Mouse (Mus musculus): ENCODE measurements around the gene Gbx1. TPM values are rescaled to one million over a fixed set of nuclear protein-coding genes. Genes with fewer than 3 reads are reported as not detected.

Gene Gbx1
- polyA plus RNA-seq (2014; fragmentation: Illumina TruSeq; extraction: RNeasy Lipid Tissue Mini Kit (QIAGEN cat#74804); ENCODE audit: low read depth, low replicate concordance), result 0.07 TPM

GRCm38 (mm10) chr5:24526889-24527230, at the start of gene Gbx1:
Gene Gbx1 (minus strand): TSS chr5:24527202.

GRCm38 (mm10) chr5:24556709-24557108, 29.7 kb upstream of the Gbx1 start, which contains the start of gene 4931409K22Rik:
Gene 4931409K22Rik (minus strand): TSS chr5:24556809.

GRCm38 (mm10) chr5:24540387-24541143, 13.6 kb upstream of the Gbx1 start, which contains the start of gene Asb10:
Gene Asb10 (minus strand): TSS chr5:24540978.

Other genes starting within 250 kb of the Gbx1 start
- gene Kcnh2, start 175.6 kb downstream of the Gbx1 start, polyA plus RNA-seq (2014; fragmentation: Illumina TruSeq; extraction: RNeasy Lipid Tissue Mini Kit (QIAGEN cat#74804); ENCODE audit: low read depth, low replicate concordance), result 0.32 TPM
- gene Nos3, start 162.4 kb downstream of the Gbx1 start, polyA plus RNA-seq (2014; fragmentation: Illumina TruSeq; extraction: RNeasy Lipid Tissue Mini Kit (QIAGEN cat#74804); ENCODE audit: low read depth, low replicate concordance), result 0.24 TPM
- gene Atg9b, start 135.1 kb downstream of the Gbx1 start, polyA plus RNA-seq (2014; fragmentation: Illumina TruSeq; extraction: RNeasy Lipid Tissue Mini Kit (QIAGEN cat#74804); ENCODE audit: low read depth, low replicate concordance), result 0.13 TPM
- gene Abcb8, start 133.5 kb downstream of the Gbx1 start, polyA plus RNA-seq (2014; fragmentation: Illumina TruSeq; extraction: RNeasy Lipid Tissue Mini Kit (QIAGEN cat#74804); ENCODE audit: low read depth, low replicate concordance), result 2.8 TPM
- gene Asic3, start 113.8 kb downstream of the Gbx1 start, polyA plus RNA-seq (2014; fragmentation: Illumina TruSeq; extraction: RNeasy Lipid Tissue Mini Kit (QIAGEN cat#74804); ENCODE audit: low read depth, low replicate concordance), result 0.17 TPM
- 15.1 TPM for gene Cdk5, start 103.7 kb downstream of the Gbx1 start, polyA plus RNA-seq (2014; fragmentation: Illumina TruSeq; extraction: RNeasy Lipid Tissue Mini Kit (QIAGEN cat#74804); ENCODE audit: low read depth, low replicate concordance)
- gene Slc4a2, start 103.4 kb downstream of the Gbx1 start, polyA plus RNA-seq (2014; fragmentation: Illumina TruSeq; extraction: RNeasy Lipid Tissue Mini Kit (QIAGEN cat#74804); ENCODE audit: low read depth, low replicate concordance), result 4.1 TPM
- gene Fastk, start 81.9 kb downstream of the Gbx1 start, polyA plus RNA-seq (2014; fragmentation: Illumina TruSeq; extraction: RNeasy Lipid Tissue Mini Kit (QIAGEN cat#74804); ENCODE audit: low read depth, low replicate concordance), result 4.1 TPM
- gene Tmub1, start 79.3 kb downstream of the Gbx1 start, polyA plus RNA-seq (2014; fragmentation: Illumina TruSeq; extraction: RNeasy Lipid Tissue Mini Kit (QIAGEN cat#74804); ENCODE audit: low read depth, low replicate concordance), result 0.14 TPM
- 1.8 TPM for gene Agap3, start 75.0 kb downstream of the Gbx1 start, polyA plus RNA-seq (2014; fragmentation: Illumina TruSeq; extraction: RNeasy Lipid Tissue Mini Kit (QIAGEN cat#74804); ENCODE audit: low read depth, low replicate concordance)
- gene Asb10, start 13.8 kb upstream of the Gbx1 start, polyA plus RNA-seq (2014; fragmentation: Illumina TruSeq; extraction: RNeasy Lipid Tissue Mini Kit (QIAGEN cat#74804); ENCODE audit: low read depth, low replicate concordance), result not detected
- gene 4931409K22Rik, start 29.6 kb upstream of the Gbx1 start, polyA plus RNA-seq (2014; fragmentation: Illumina TruSeq; extraction: RNeasy Lipid Tissue Mini Kit (QIAGEN cat#74804); ENCODE audit: low read depth, low replicate concordance), result 88.2 TPM
- gene Abcf2, start 50.3 kb upstream of the Gbx1 start, polyA plus RNA-seq (2014; fragmentation: Illumina TruSeq; extraction: RNeasy Lipid Tissue Mini Kit (QIAGEN cat#74804); ENCODE audit: low read depth, low replicate concordance), result 67.3 TPM
- 0.48 TPM for gene Chpf2, start 59.5 kb upstream of the Gbx1 start, polyA plus RNA-seq (2014; fragmentation: Illumina TruSeq; extraction: RNeasy Lipid Tissue Mini Kit (QIAGEN cat#74804); ENCODE audit: low read depth, low replicate concordance)
- 1.3 TPM for gene Smarcd3, start 97.2 kb upstream of the Gbx1 start, polyA plus RNA-seq (2014; fragmentation: Illumina TruSeq; extraction: RNeasy Lipid Tissue Mini Kit (QIAGEN cat#74804); ENCODE audit: low read depth, low replicate concordance)
- 51.6 TPM for gene Nub1, start 158.3 kb upstream of the Gbx1 start, polyA plus RNA-seq (2014; fragmentation: Illumina TruSeq; extraction: RNeasy Lipid Tissue Mini Kit (QIAGEN cat#74804); ENCODE audit: low read depth, low replicate concordance)
- gene Wdr86, start 203.5 kb upstream of the Gbx1 start, polyA plus RNA-seq (2014; fragmentation: Illumina TruSeq; extraction: RNeasy Lipid Tissue Mini Kit (QIAGEN cat#74804); ENCODE audit: low read depth, low replicate concordance), result 0.08 TPM
- not detected for gene Crygn, start 230.8 kb upstream of the Gbx1 start, polyA plus RNA-seq (2014; fragmentation: Illumina TruSeq; extraction: RNeasy Lipid Tissue Mini Kit (QIAGEN cat#74804); ENCODE audit: low read depth, low replicate concordance)